Mouse (Mus musculus) stomach, postnatal 0 days (tissue): ENCODE measurements at regions not wholly inside any gene's neighbourhood (a gene's known extent, or its start where the extent isn't known, plus 50 kb on each side); places are given as distances from the start of the nearest gene placed in this dataset.

ENCODE experiments used
- CTCF ChIP-seq: IDR thresholded peaks from 2 replicates; pipeline ENCODE4 v1.5.1; 2016; ENCODE audit warnings: antibody characterized with exemption, low read depth, mild to moderate bottlenecking, moderate library complexity
- EP300 ChIP-seq: optimal IDR thresholded peaks from 2 replicates; pipeline ENCODE3; 2016; ENCODE audit warnings: antibody characterized with exemption

GRCm38 (mm10) chr6:92993647-92994046 lies 50.4 kb upstream of the Adamts9 start:
- no peak for TF ChIP-seq CTCF
- TF ChIP-seq EP300: no peak
